Comparison of ENCODE assay signal across 8 mouse cellular contexts in the genomic region with DNA sequence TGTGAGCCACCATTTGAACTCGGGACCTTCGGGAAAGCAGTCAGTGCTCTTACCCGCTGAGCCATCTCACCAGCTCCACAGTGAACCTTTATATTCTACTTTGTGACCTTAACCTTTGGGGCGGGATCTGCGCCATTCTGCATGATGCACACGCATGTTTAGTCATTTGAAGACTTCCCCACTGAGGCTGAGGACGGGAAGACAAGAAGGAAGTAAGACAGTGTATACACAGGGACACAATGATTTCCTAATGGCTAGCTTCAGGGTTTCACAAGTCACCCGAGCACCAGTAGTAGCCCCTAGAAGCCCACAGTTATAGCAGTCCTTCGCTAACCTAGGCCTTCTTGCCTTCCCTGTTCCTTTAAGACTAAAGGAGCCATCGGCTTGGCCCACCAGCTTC. TPM values are rescaled to one million over a fixed set of nuclear protein-coding genes. Genes with fewer than 3 reads are reported as not detected.
DNase-seq lines count a peak whose midpoint lies in the region; ATAC-seq and TF ChIP-seq lines count a peak whose summit lies in the region.

No protein-coding gene starts in this region.

- DNase-seq in kidney, postnatal 4 days: no peak
- DNase-seq in embryonic facial prominence, embryonic 10.5 days (ENCODE audit: low spot score): no peak
- DNase-seq in midbrain, postnatal 0 days (ENCODE audit: low spot score): no peak
- DNase-seq in testis, postnatal 10 days (ENCODE audit: low spot score): no peak
- no peak for DNase-seq in B cell, adult 2 months
- no peak for DNase-seq in thymus, postnatal 4 days

- H3K27ac ChIP-seq in kidney, embryonic 14.5 days (ENCODE audit: low read depth, low read length): peak overlapping the region; percentile 59; the same call in 1 of the 2 replicates
- peak overlapping the region; percentile 70; the same call in 1 of the 2 replicates for H3K27ac ChIP-seq in embryonic facial prominence, embryonic 10.5 days (replicated peaks)
- H3K27ac ChIP-seq in intestine, embryonic 15.5 days: peak overlapping the region; percentile 76
- H3K27ac ChIP-seq in midbrain, postnatal 0 days (ENCODE audit: low read depth, low read length): peak overlapping the region; percentile 77

- H3K4me1 ChIP-seq in kidney, embryonic 14.5 days (ENCODE audit: control insufficient read depth, insufficient read depth, low read length): peaks cover 13% of the 10 kb centered on the region; the same call in 1 of the 2 replicates
- peaks cover 19% of the 10 kb centered on the region for H3K4me1 ChIP-seq in embryonic facial prominence, embryonic 10.5 days
- peaks cover 7% of the 10 kb centered on the region for H3K4me1 ChIP-seq in intestine, embryonic 15.5 days (replicated peaks)
- H3K4me1 ChIP-seq in midbrain, postnatal 0 days (ENCODE audit: insufficient read depth, low read length): 0 out of 2 replicates have a peak, but pooled peaks cover 3% of the 10 kb centered on the region

- peak overlapping the region; percentile 20; the same call in 1 of the 2 replicates for H3K9ac ChIP-seq in kidney, embryonic 14.5 days (ENCODE audit: low read depth, low read length)
- peak overlapping the region; percentile 41 for H3K9ac ChIP-seq in intestine, embryonic 15.5 days
- H3K9ac ChIP-seq in midbrain, postnatal 0 days (replicated peaks; ENCODE audit: low read length, poor library complexity, severe bottlenecking): peak overlapping the region; percentile 80

- peak overlapping the region; percentile 86 for H3K4me3 ChIP-seq in kidney, embryonic 14.5 days (ENCODE audit: low read length)
- peak overlapping the region; percentile 76 for H3K4me3 ChIP-seq in embryonic facial prominence, embryonic 10.5 days
- peak overlapping the region; percentile 88 for H3K4me3 ChIP-seq in intestine, embryonic 15.5 days (replicated peaks)
- peak overlapping the region; percentile 68 for H3K4me3 ChIP-seq in midbrain, postnatal 0 days (ENCODE audit: low read depth, low read length)

- H3K4me2 ChIP-seq in kidney, embryonic 14.5 days (replicated peaks; ENCODE audit: low read depth, low read length): peak overlapping the region; percentile 87
- peak overlapping the region; percentile 77 for H3K4me2 ChIP-seq in intestine, embryonic 15.5 days (replicated peaks)
- H3K4me2 ChIP-seq in midbrain, postnatal 0 days (ENCODE audit: low read depth, low read length, poor library complexity, severe bottlenecking): peak overlapping the region; percentile 89

- H3K9me3 ChIP-seq in kidney, embryonic 14.5 days (ENCODE audit: control insufficient read depth, low read length): no peaks in the 10 kb centered on the region
- no peaks in the 10 kb centered on the region for H3K9me3 ChIP-seq in embryonic facial prominence, embryonic 10.5 days
- H3K9me3 ChIP-seq in intestine, embryonic 15.5 days: no peaks in the 10 kb centered on the region
- H3K9me3 ChIP-seq in midbrain, postnatal 0 days (ENCODE audit: low read length): no peaks in the 10 kb centered on the region

- ATAC-seq in kidney, embryonic 14.5 days (ENCODE audit: low FRiP score, low TSS enrichment): 0 out of 2 replicates have a peak, but pooled peaks have one; percentile 16
- ATAC-seq in intestine, embryonic 15.5 days: peak; percentile 41
- peak; percentile 15; the same call in 1 of the 2 replicates for ATAC-seq in midbrain, postnatal 0 days (ENCODE audit: low FRiP score)

- no peak for TF ChIP-seq CTCF in midbrain, postnatal 0 days (IDR thresholded peaks at IDR 0.05)

- H3K27me3 ChIP-seq in kidney, embryonic 14.5 days (ENCODE audit: control insufficient read depth, insufficient read depth, low read length): no peaks in the 10 kb centered on the region
- H3K27me3 ChIP-seq in embryonic facial prominence, embryonic 10.5 days (replicated peaks; ENCODE audit: low read depth, poor library complexity, severe bottlenecking): no peaks in the 10 kb centered on the region
- H3K27me3 ChIP-seq in intestine, embryonic 15.5 days (replicated peaks): no peaks in the 10 kb centered on the region
- no peaks in the 10 kb centered on the region for H3K27me3 ChIP-seq in midbrain, postnatal 0 days (ENCODE audit: insufficient read depth, low read length)

- H3K36me3 ChIP-seq in kidney, embryonic 14.5 days (ENCODE audit: control insufficient read depth, insufficient read depth, low read length): no peaks in the 10 kb centered on the region
- H3K36me3 ChIP-seq in embryonic facial prominence, embryonic 10.5 days (replicated peaks): peaks cover 13% of the 10 kb centered on the region
- peaks cover 5% of the 10 kb centered on the region; the same call in 1 of the 2 replicates for H3K36me3 ChIP-seq in intestine, embryonic 15.5 days
- H3K36me3 ChIP-seq in midbrain, postnatal 0 days (ENCODE audit: insufficient read depth, low read length): no peaks in the 10 kb centered on the region

- 79% methylated on average over 10 of the region's 10 CpGs for WGBS in kidney, embryonic 14.5 days
- 77% methylated on average over 10 of the region's 10 CpGs for WGBS in embryonic facial prominence, embryonic 10.5 days
- 70% methylated on average over 10 of the region's 10 CpGs for WGBS in intestine, embryonic 15.5 days
- WGBS in midbrain, postnatal 0 days: 76% methylated on average over 10 of the region's 10 CpGs

RNA-seq across cellular contexts. Expression of gene Hmgcl, which starts 0.5 kb away (rescaled TPM):
- 81.1 and 81.3 TPM in 2 replicates for polyA plus RNA-seq in kidney, embryonic 14.5 days (2014; fragmentation: Nextera tagmentation; extraction: Ambion mirVana)
- polyA plus RNA-seq in embryonic facial prominence, embryonic 10.5 days (2016; fragmentation: Nextera tagmentation; extraction: Ambion mirVana): 64.3 and 68.6 TPM in 2 replicates
- 105 and 113 TPM in 2 replicates for polyA plus RNA-seq in intestine, embryonic 15.5 days (2015; fragmentation: Nextera tagmentation; extraction: Ambion mirVana)
- 26.9 and 33.0 TPM in 2 replicates for total RNA-seq in midbrain, postnatal 0 days (2014; rRNA removed)
- polyA plus RNA-seq in midbrain, postnatal 0 days (2015; fragmentation: Nextera tagmentation; extraction: Ambion mirVana): 54.1 and 58.9 TPM in 2 replicates

RNA-seq across cellular contexts. Expression of gene Gale, which starts 17.8 kb away (rescaled TPM):
- polyA plus RNA-seq in kidney, embryonic 14.5 days (2014; fragmentation: Nextera tagmentation; extraction: Ambion mirVana): 29.0 and 31.3 TPM in 2 replicates
- 39.7 and 40.2 TPM in 2 replicates for polyA plus RNA-seq in embryonic facial prominence, embryonic 10.5 days (2016; fragmentation: Nextera tagmentation; extraction: Ambion mirVana)
- polyA plus RNA-seq in intestine, embryonic 15.5 days (2015; fragmentation: Nextera tagmentation; extraction: Ambion mirVana): 82.5 and 108 TPM in 2 replicates
- total RNA-seq in midbrain, postnatal 0 days (2014; rRNA removed): 33.5 and 47.5 TPM in 2 replicates
- 36.7 and 41.6 TPM in 2 replicates for polyA plus RNA-seq in midbrain, postnatal 0 days (2015; fragmentation: Nextera tagmentation; extraction: Ambion mirVana)

RNA-seq across cellular contexts. Expression of gene Fuca1, which starts 25.2 kb away (rescaled TPM):
- 57.6 and 69.2 TPM in 2 replicates for polyA plus RNA-seq in kidney, embryonic 14.5 days (2014; fragmentation: Nextera tagmentation; extraction: Ambion mirVana)
- polyA plus RNA-seq in embryonic facial prominence, embryonic 10.5 days (2016; fragmentation: Nextera tagmentation; extraction: Ambion mirVana): 45.4 and 46.8 TPM in 2 replicates
- polyA plus RNA-seq in intestine, embryonic 15.5 days (2015; fragmentation: Nextera tagmentation; extraction: Ambion mirVana): 134 and 154 TPM in 2 replicates
- 37.8 and 38.8 TPM in 2 replicates for total RNA-seq in midbrain, postnatal 0 days (2014; rRNA removed)
- 92.7 and 93.7 TPM in 2 replicates for polyA plus RNA-seq in midbrain, postnatal 0 days (2015; fragmentation: Nextera tagmentation; extraction: Ambion mirVana)

RNA-seq across cellular contexts. Expression of gene Lypla2, which starts 26.7 kb away (rescaled TPM):
- polyA plus RNA-seq in kidney, embryonic 14.5 days (2014; fragmentation: Nextera tagmentation; extraction: Ambion mirVana): 133 and 140 TPM in 2 replicates
- 207 and 217 TPM in 2 replicates for polyA plus RNA-seq in embryonic facial prominence, embryonic 10.5 days (2016; fragmentation: Nextera tagmentation; extraction: Ambion mirVana)
- 99.4 and 108 TPM in 2 replicates for polyA plus RNA-seq in intestine, embryonic 15.5 days (2015; fragmentation: Nextera tagmentation; extraction: Ambion mirVana)
- 157 and 182 TPM in 2 replicates for total RNA-seq in midbrain, postnatal 0 days (2014; rRNA removed)
- polyA plus RNA-seq in midbrain, postnatal 0 days (2015; fragmentation: Nextera tagmentation; extraction: Ambion mirVana): 212 and 227 TPM in 2 replicates

RNA-seq across cellular contexts. Expression of gene Pithd1, which starts 41.4 kb away (rescaled TPM):
- polyA plus RNA-seq in kidney, embryonic 14.5 days (2014; fragmentation: Nextera tagmentation; extraction: Ambion mirVana): 49.0 and 62.1 TPM in 2 replicates
- 66.2 and 72.8 TPM in 2 replicates for polyA plus RNA-seq in embryonic facial prominence, embryonic 10.5 days (2016; fragmentation: Nextera tagmentation; extraction: Ambion mirVana)
- polyA plus RNA-seq in intestine, embryonic 15.5 days (2015; fragmentation: Nextera tagmentation; extraction: Ambion mirVana): 51.6 TPM in 2 replicates
- 61.6 and 67.9 TPM in 2 replicates for total RNA-seq in midbrain, postnatal 0 days (2014; rRNA removed)
- 90.5 and 101 TPM in 2 replicates for polyA plus RNA-seq in midbrain, postnatal 0 days (2015; fragmentation: Nextera tagmentation; extraction: Ambion mirVana)

Comparison
In these comparisons a context has a peak if more than half of its experiments do, and no peak if none do; other contexts are left out.
1. H3K9ac ChIP-seq: peak in every context shown above with its lines; median percentile 80 in midbrain, postnatal 0 days; 41 in intestine, embryonic 15.5 days; 20 in kidney, embryonic 14.5 days.